Mouse (Mus musculus) liver, postnatal 0 days (tissue): ENCODE data around the gene Casp7. TPM values are rescaled to one million over a fixed set of nuclear protein-coding genes. Genes with fewer than 3 reads are reported as not detected.

Experiments
- ATAC-seq: fragments of 200-750 bp; cut with Nextera tagmentation; 2 replicates; pipeline ENCODE4 v1.8.0; 2017; ENCODE audit warnings: mild to moderate bottlenecking, moderate library complexity
- DNase-seq: peaks from one replicate; pipeline ENCODE4 v3.0.0-alpha.2; 2016
- H3K27ac ChIP-seq: fragments of 300-500 bp; sonication (generic); 2 replicates; pipeline ENCODE4 v1.5.1; 2014; ENCODE audit warnings: antibody characterized with exemption, moderate library complexity, mild to moderate bottlenecking, low read depth
- H3K27me3 ChIP-seq: fragments of 300-500 bp; sonication (generic); 2 replicates; pipeline ENCODE4 v1.6.1; 2014; ENCODE audit warnings: low read length, control low read depth, mixed read lengths; ENCODE audit not compliant: insufficient read depth
- H3K36me3 ChIP-seq: fragments of 300-500 bp; sonication (generic); replicated peaks from 2 replicates; pipeline ENCODE4 v1.6.1; 2014; ENCODE audit warnings: mild to moderate bottlenecking, control low read depth, low read length, moderate library complexity, mixed read lengths; ENCODE audit not compliant: insufficient read depth
- H3K4me1 ChIP-seq: fragments of 300-500 bp; sonication (generic); 2 replicates; pipeline ENCODE4 v1.6.1; 2014; ENCODE audit warnings: antibody characterized with exemption, mild to moderate bottlenecking, control low read depth; ENCODE audit not compliant: insufficient read depth
- H3K4me2 ChIP-seq: fragments of 300-500 bp; sonication (generic); 2 replicates; pipeline ENCODE4 v1.6.1; 2014; ENCODE audit warnings: low read depth, mild to moderate bottlenecking, low read length, moderate library complexity, mixed read lengths
- H3K4me3 ChIP-seq: fragments of 300-500 bp; sonication (generic); 2 replicates; pipeline ENCODE4 v1.5.1; 2014; ENCODE audit warnings: low read depth, low read length
- H3K9ac ChIP-seq: fragments of 300-500 bp; sonication (generic); replicated peaks from 2 replicates; pipeline ENCODE4 v1.6.1; 2014; ENCODE audit warnings: mild to moderate bottlenecking, moderate library complexity
- H3K9me3 ChIP-seq: fragments of 300-500 bp; sonication (generic); 2 replicates; pipeline ENCODE4 v1.6.1; 2016; ENCODE audit warnings: mild to moderate bottlenecking, control low read depth, low read length, mixed read lengths
- CTCF ChIP-seq: sonication (generic); IDR thresholded peaks from 2 replicates; pipeline ENCODE4 v1.5.1; 2016; ENCODE audit warnings: antibody characterized with exemption, low read depth
- EP300 ChIP-seq: IDR thresholded peaks from 2 replicates; pipeline ENCODE4 v1.6.1; 2016; ENCODE audit warnings: antibody characterized with exemption, low read depth, mild to moderate bottlenecking
- WGBS: fragments of 180-500 bp; shearing (Covaris S2); extraction: QIAGEN DNeasy Blood & Tissue Kit; methylation state at CpG from one replicate; pipeline ENCODE4 v1.1.7; 2014; ENCODE audit not compliant: insufficient replicate concordance; 5-methylcytosine and 5-hydroxymethylcytosine counted together
- polyA plus RNA-seq: library from polyadenylated mRNA; unstranded; fragments of >200 nt; fragmentation: Nextera tagmentation; extraction: Ambion mirVana; gene quantifications from 2 replicates; pipeline ENCODE4 v1.2.1, GENCODE M21; 2015

The Casp7 gene
- polyA plus RNA-seq, 1 experiment from 2014 or later: 9.8 TPM

DNA sequence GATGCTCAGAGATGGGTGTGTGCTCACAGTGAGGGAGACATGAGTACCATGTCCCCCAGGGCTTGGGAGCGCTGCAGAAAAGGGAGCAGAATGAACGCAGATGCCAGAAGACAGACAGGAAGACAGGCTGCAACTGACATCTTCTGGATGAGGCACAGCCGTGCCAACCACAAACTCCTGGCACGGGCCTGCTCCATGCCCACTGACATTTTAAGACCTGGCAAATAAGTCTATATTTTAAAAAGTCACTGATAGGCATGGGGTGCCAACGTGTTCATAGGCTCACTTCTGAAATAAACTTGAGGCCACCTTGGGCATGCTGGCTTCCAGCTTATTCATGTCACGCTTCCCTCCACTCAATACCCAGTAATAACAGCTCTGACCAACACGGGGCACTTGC lies 28.0 kb upstream of the Casp7 start:
- Histone ChIP-seq H3K36me3 (no peaks in the 10 kb centered on the region), H3K27me3 (no peaks in the 10 kb centered on the region), H3K9ac (no peak overlapping the region), H3K27ac (no peak overlapping the region), H3K9me3 (no peaks in the 10 kb centered on the region), H3K4me2 (no peak overlapping the region), H3K4me3 (no peak overlapping the region), H3K4me1 (peaks cover 10% of the 10 kb centered on the region)
- no peak for DNase-seq
- TF ChIP-seq CTCF (no peak), EP300 (no peak)
- no peak for ATAC-seq
- WGBS: 62% methylated on average over 7 of the region's 7 CpGs

DNA sequence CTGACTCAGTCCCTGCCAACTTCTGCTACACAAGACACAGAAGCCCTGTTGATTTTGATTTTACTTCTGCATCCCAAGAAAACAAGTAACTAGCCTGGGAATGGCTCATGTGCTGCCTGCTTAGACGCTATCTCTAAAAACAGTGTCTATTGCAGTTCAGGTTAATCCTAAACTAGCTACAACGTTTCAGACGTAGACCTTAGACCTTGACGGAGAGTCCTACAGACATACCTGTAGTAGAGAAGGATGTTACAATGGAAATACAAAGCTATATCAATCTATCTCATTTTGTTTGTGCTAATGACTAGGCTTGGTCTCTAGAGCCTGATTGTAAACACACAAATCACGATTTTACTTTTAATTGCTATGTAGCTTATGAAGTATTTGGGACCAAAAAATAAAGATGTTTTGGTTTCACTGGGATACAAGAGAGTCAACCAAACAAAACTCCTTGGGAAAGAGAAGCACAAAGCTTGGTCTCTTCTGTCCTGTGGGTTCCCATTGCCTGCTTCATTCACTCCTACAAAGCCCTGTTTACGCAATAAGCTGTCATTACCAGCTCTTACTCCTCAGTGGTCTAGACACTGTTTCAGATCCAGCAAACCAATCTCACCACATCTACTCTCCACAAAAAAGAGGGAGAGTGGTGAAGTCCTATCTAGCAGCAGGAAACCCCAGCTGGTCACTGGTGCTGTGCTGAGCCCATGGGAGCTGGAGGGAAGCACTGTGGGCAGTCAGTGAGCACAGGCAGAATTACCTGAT lies 26.4 kb upstream of the Casp7 start:
- no peaks in the 10 kb centered on the region for H3K36me3 ChIP-seq
- ATAC-seq (no peak), DNase-seq (no peak)
- WGBS: 54% methylated on average over 6 of the region's 6 CpGs
- no peak overlapping the region for H3K27ac ChIP-seq
- TF ChIP-seq CTCF: no peak
- TF ChIP-seq EP300: no peak
- no peak overlapping the region for H3K9ac ChIP-seq
- H3K4me2 ChIP-seq: no peak overlapping the region
- peaks cover 10% of the 10 kb centered on the region for H3K4me1 ChIP-seq
- H3K27me3 ChIP-seq: no peaks in the 10 kb centered on the region
- H3K9me3 ChIP-seq: no peaks in the 10 kb centered on the region
- no peak overlapping the region for H3K4me3 ChIP-seq

DNA sequence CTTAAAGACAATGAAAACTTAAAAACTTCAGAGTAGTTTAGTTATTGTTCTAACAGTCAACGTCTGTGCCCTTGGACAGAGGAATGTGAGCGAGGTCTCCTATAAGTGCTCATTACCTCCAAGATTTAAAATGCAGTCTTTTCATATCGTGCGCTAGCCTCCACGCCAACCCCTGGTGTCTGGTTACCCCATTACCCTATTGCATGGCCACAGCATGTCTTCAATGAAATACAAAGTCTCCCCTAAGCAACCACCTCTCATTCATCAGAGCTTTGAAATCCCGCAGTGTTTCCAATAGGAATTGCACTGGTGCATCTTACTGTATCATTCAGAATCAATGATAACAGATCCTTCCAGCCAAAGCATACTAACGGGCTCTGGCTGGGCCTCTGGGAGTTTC lies 24.7 kb upstream of the Casp7 start:
- TF ChIP-seq CTCF (no peak), EP300 (no peak)
- H3K27ac ChIP-seq: no peak overlapping the region
- 83% methylated on average over 7 of the region's 7 CpGs for WGBS
- DNase-seq (no peak), ATAC-seq (no peak)
- H3K4me1 ChIP-seq: peaks cover 10% of the 10 kb centered on the region
- no peak overlapping the region for H3K4me2 ChIP-seq
- no peaks in the 10 kb centered on the region for H3K36me3 ChIP-seq
- H3K9me3 ChIP-seq: no peaks in the 10 kb centered on the region
- H3K4me3 ChIP-seq: no peak overlapping the region
- no peak overlapping the region for H3K9ac ChIP-seq
- no peaks in the 10 kb centered on the region for H3K27me3 ChIP-seq

DNA sequence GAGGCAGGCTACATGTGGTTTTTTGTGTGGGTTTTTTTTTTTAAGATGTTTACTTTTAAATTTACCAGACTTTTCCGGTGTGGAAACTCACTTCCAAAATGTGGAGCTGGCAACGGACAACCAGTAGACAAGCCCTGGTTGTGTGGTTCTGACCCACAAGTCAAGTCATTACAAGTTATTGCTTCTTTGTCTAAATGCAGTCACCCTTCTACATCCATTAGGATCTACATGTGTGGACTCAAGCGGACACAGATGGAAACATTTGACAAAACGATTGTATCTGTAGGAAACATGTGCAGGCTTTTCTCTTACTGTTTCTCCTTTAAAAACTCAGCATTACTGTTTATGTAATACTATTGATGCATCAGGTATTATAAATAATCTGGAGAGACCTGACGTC lies 23.7 kb upstream of the Casp7 start:
- Histone ChIP-seq H3K27ac (no peak overlapping the region), H3K9me3 (no peaks in the 10 kb centered on the region), H3K36me3 (no peaks in the 10 kb centered on the region), H3K4me2 (no peak overlapping the region), H3K4me3 (no peak overlapping the region), H3K27me3 (no peaks in the 10 kb centered on the region), H3K4me1 (peaks cover 11% of the 10 kb centered on the region), H3K9ac (no peak overlapping the region)
- ATAC-seq: no peak
- no peak for DNase-seq
- 84% methylated on average over 5 of the region's 5 CpGs for WGBS
- TF ChIP-seq EP300 (no peak), CTCF (no peak)

DNA sequence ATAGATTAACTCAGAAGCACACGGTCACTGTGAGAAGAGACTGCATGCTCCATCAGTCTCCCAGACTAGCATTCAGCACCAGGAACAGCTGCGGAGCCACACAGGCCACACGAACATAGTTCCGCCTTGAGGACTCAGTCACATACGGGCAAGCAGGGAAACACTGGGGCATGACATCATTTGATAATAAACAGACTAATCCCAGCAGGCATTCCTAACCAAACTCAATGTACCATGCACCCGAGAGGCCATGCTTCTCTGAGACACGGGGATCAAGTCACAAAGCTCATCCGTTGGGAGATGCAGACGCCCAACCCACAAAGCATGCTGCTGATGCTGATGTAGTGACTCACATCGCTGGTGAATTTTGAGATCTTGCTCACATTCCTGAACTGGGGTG lies 22.9 kb upstream of the Casp7 start:
- H3K36me3 ChIP-seq: no peaks in the 10 kb centered on the region
- WGBS: 75% methylated on average over 10 of the region's 10 CpGs
- no peak for TF ChIP-seq EP300
- TF ChIP-seq CTCF: no peak
- peaks cover 14% of the 10 kb centered on the region for H3K4me1 ChIP-seq
- H3K4me3 ChIP-seq: no peak overlapping the region
- H3K27ac ChIP-seq: no peak overlapping the region
- H3K9ac ChIP-seq: no peak overlapping the region
- ATAC-seq: no peak
- DNase-seq: no peak
- no peak overlapping the region for H3K4me2 ChIP-seq
- no peaks in the 10 kb centered on the region for H3K27me3 ChIP-seq
- H3K9me3 ChIP-seq: no peaks in the 10 kb centered on the region

DNA sequence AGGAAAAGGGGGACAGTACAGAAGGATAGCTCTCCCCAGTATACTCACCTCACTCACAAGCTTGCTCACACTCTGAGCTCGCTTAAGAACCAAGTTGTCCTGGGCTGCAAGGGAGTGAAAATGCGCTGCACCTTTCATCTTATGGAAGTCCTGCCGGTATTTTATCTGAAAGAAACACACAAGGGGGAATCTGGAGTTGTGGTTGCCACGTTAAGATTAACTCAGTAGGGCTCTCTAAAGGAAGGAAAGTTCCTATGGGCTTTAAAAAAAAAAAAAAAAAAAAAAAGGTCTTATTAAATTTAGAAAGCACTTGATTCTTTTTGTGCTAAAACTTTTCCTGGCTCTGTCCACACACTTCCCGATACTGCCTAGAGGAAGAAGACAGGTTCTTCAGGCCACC lies 18.9 kb upstream of the Casp7 start:
- Histone ChIP-seq H3K4me2 (no peak overlapping the region), H3K9me3 (no peaks in the 10 kb centered on the region), H3K9ac (no peak overlapping the region), H3K4me3 (no peak overlapping the region), H3K27ac (no peak overlapping the region), H3K36me3 (no peaks in the 10 kb centered on the region), H3K27me3 (no peaks in the 10 kb centered on the region), H3K4me1 (peaks cover 4% of the 10 kb centered on the region)
- DNase-seq (no peak), ATAC-seq (no peak)
- TF ChIP-seq EP300 (no peak), CTCF (no peak)
- WGBS: 60% methylated on average over 5 of the region's 5 CpGs
